Mouse (Mus musculus) mammary gland, adult 2 months (tissue): ENCODE data around the gene Tcf7. TPM values are rescaled to one million over a fixed set of nuclear protein-coding genes. Genes with fewer than 3 reads are reported as not detected.

Source experiments
- polyA plus RNA-seq: library from polyadenylated mRNA; depleted of rRNA; stranded (reverse); fragments of >200 nt; gene quantifications from 2 replicates; pipeline ENCODE4 v1.2.3, GENCODE M21; 2012; ENCODE audit warnings: low replicate concordance; rRNA removed

The Tcf7 gene
- polyA plus RNA-seq, result 83.5 and 191 TPM in 2 replicates

DNA sequence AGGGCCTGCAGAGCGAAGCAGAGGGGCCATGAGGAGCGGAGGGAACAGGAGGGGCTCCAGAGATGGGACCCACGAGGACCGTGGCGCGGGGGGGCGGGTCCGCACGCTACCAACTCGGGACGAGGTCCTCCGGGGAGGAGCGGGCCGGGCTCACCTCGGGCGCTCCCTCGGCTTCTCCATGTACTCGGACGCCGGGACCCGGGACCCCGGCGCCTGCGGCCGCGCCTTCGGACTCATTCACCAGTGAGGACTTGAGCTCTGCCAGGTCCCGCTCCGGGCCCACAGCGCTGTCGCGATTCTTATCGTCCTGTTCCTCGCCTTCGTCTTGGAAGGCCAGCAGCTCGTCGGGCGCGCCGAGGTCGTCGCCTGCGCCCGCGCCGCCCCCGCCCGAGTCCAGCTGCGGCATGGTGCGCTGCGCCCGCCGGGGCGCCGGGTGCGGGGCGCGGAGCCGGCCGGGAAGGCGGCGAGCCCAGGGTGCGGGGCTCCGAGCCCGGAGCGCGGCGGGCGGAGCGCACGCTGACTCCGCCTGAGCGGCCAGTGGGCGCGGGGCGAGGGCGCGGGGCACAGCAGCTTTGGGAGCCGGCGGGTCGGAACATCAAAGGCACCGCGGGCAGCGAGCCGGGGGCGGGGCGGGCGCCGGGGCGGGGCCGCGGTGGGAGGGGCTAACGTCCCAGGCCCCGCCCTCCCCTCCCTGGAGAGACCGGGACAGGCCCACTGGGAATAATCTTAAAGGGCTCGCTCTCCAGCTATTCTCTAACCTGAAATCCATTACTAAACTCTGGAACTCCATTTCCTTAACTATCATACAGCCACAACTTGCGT lies at the start of gene Tcf7:
TSS of gene Tcf7 (minus strand) at position 241 of the 822 bp plus-strand sequence.

DNA sequence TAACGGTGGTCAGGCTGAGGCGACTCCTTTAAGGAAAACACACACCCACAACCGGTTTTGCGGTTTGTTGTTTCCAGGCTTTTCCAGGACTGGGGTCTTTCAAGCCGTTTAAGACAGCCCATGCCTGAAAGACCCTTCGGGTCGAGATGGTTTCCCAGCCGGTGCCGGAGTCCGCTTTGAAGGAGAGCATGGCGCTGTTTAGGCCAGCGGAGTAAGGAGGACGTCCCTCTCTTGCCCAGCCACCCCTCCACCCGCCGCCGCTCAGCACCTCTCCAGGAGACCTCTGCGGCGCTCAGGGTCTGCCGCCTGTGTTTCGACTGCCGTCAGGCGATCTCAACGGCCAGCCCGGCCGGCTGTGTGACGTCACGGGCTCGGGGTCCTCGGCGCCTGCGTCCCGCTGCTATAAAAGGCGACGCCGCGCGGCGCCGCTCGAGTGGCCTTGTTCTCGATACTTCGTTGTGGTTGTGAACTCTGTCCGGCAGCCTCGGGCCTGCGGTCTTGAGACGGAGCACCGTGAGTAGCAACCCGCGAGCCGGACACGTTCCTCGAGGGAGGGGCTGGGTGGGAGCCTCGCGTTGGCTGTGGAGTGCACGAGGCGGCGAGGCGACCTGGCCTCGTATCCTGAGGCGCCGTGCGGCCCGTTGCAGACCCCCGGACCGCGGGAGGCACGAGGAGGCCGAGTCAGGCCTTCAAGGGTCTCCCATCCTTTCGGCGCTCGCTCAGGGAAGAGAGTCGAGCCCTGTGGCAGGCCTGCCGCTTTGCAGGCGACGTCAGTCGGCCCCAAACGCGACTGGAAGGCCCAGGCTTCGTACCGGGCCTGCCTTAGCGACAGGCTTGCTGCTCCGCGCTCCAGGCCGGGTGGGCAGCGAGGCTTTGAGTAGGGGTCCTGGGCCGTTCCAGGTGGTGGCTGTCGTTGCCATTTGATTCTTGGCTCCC lies 50.9 kb downstream of the Tcf7 start, which contains the start of gene Skp1a:
TSS of gene Skp1a (plus strand) at position 390 of the 936 bp plus-strand sequence.

DNA sequence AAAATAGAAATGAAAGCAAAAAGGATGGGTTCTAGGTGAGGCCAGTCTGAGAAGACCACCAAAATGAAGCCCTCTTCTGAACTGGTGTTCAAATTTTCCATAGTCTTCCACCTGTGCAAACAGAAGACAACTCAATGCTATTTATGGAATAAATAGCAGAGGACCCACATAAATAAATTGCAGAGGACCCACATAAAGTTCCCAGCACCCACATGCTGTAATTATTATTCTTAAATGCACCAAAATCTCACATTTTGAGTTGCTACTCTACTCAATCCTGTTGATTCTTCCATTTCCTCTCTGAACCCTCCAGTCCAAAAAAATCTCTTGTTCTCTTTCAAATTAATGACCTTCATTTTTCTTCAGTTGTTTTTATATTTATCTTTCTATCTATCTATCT lies 68.9 kb downstream of the Tcf7 start, which contains the start of gene Olfr1371:
TSS of gene Olfr1371 (minus strand) at position 101 of the 400 bp plus-strand sequence.

Other genes starting within 250 kb of the Tcf7 start
- 20.0 and 44.8 TPM in 2 replicates for gene Ppp2ca, start 184.3 kb downstream of the Tcf7 start, polyA plus RNA-seq
- not detected in 2 replicates for gene Olfr1373, start 137.5 kb downstream of the Tcf7 start, polyA plus RNA-seq
- gene Olfr1371, start 69.0 kb downstream of the Tcf7 start, polyA plus RNA-seq, result not detected in 2 replicates
- 9.7 and 44.8 TPM in 2 replicates for gene Skp1a, start 51.0 kb downstream of the Tcf7 start, polyA plus RNA-seq
- 48.0 and 208 TPM in 2 replicates for gene Vdac1, start 77.8 kb upstream of the Tcf7 start, polyA plus RNA-seq
- 124 and 218 TPM in 2 replicates for gene 9530068E07Rik, start 113.4 kb upstream of the Tcf7 start, polyA plus RNA-seq